Mouse (Mus musculus): Measurements from ENCODE around the gene Fam117b.

Gene Fam117b

DNA sequence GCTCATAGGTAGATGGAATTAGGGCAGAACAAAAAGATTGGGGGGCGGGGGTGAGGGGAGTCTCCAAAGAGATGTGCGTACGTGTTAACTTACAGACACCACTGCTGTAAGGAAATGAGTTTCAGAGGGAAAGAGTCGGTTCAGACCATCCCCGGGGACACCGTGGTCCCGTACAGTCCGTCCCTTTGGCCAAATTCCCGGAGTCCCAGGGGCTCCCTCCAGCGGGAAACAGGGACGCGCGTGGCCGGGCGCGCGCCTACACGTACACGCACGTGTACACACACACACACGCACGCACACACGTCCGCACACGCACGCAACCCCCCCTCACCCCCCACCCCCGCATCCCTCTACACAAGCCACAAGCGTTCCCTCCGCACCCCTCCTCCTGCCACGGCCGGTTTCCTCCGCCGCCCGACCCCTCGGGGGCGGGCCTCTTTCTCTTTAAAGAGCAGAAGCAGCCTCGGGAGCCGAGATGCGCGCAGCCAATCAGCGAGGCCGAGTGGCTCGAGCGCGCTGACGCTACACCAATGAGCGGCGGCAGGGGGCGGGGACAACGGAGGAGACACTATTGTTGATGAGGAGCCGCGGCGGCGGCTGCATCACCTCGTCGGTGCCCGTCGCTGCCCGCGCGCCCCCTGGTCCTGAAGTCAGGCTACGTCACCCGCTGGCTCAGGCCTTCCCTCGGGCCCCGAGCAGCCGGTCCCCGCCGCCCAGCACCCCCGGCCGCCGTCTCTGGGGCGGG is at the start of gene Fam117b:
Gene Fam117b (plus strand): TSS at position 594 of the 745 bp plus-strand sequence.
- peak; percentile 99 for DNase-seq

DNA sequence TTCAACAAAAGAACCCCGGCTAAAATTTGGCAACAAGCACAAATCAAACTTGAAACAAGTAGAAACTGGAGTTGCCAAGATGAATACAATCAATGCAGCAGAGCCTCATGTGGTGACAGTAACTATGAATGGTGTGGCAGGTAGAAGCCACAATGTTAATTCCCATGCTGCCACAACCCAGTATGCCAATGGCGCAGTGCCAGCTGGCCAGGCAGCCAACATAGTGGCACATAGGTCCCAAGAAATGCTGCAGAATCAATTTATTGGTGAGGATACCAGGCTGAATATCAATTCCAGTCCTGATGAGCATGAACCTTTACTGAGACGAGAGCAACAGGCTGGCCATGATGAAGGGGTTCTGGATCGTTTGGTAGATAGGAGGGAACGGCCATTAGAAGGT is 44.8 kb upstream of the Fam117b start:
- DNase-seq, result no peak

DNA sequence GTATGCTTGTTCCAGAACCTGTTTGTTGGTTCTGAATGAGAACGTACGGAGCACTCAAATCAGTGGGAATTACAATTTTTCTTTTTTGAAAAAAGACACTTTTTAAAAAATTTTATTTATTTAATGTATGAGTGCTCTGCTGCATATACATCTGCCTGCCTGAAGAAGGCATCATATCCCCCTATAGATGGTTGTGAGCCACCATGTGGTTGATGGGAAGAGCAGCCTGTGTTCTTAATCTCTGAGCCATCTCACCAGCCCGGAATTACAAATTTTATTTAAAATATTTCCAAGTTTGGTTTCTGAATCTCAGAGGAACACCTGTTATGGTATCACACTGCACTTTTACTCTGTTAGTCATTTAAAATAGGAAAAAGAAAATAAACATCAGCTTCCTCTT is 38.8 kb upstream of the Fam117b start:
- no peak for DNase-seq

DNA sequence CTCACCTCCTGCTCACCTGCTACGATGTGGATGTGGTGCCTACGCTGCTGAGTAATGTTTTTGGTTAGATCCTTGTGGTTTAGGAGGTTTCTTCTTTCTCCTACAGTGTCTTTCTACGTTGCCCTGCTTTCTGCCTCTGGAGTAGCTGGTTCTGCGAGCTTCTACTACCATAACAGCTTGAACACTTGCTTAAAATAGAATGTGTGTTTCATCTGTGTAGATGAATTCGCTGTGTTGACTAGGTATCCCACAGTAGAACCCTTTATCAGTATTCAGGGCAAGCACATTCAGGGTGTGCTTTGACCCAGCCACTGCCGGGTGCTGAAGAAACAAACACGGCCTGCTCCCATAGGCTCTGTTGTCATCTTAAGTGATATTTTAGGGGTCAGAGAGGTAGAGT is 34.7 kb upstream of the Fam117b start:
- no peak for DNase-seq

DNA sequence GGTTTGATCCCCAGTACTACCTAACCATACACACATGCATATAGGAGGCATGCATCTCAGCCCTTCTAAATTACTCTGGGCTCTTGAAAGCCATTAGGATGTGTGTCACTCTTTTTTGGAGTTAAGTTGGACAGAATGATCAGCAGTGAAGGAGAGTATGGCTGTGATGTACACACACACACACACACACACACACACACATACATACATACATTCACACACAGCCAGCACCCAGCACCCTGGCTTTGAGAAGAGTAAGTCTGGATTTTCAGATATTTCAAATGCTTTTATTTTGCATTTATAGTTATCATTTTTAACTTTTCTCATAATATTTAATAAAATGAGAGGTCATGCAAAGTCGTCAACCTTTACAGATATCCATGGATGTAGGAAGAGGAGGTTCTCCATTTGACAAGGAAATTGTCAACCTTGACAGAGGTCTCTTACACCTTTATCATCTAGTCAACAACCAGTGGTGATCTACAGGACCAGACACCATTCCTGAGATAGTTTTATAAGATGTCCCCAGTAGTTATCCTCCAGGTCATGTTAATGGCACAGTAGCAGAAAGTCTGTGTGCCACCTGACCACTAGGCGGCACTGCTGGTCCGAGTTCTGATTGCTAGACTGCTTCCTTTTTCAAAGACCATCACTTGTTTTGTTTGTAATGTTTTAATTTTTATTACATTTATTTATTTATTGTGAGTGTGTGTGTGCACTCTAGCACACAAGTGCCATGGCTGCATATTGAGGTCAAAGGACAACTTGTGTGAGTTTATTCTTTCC is 29.3 kb upstream of the Fam117b start:
- DNase-seq, result peak; percentile 77 to 90

DNA sequence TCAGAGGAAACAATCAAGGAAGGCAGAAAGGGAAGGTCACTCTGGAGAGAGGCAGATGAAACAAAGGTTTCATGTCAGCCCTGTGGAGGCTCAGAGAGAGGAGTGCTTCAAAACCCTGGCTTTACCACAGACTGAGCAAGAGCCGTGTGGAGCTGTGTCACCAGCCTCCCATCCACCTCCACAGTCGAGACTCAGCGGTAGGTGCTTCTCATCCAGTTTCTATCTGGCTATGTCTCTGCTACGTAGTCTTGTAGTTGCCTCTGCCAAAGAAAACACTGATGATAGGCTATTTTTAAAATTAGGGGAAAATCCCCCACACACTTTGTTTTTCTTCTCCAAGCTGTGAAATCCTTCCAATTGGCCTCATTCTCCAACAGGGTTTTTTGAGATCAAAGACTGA is 25.9 kb upstream of the Fam117b start:
- DNase-seq, result no peak

DNA sequence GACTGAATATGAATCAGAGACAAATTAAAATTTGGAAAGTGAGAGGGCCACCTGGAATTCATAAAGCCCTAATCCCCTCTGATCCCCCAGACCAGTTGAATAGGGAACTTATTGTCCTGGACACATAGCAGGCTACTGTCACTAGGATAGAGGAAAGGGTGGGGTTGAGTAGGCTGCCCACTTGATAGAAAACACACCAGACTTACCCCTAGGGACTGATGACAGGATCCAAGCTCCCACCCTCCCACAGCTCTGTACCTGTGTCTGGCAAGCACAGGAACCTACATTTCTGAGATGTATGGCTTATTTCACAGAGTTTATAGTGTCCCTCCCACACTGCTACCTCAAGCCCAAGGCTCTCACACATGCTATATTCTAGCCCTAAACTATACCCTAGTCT is 24.8 kb upstream of the Fam117b start:
- DNase-seq, result peak in 1 of 2 experiments; percentile 47

DNA sequence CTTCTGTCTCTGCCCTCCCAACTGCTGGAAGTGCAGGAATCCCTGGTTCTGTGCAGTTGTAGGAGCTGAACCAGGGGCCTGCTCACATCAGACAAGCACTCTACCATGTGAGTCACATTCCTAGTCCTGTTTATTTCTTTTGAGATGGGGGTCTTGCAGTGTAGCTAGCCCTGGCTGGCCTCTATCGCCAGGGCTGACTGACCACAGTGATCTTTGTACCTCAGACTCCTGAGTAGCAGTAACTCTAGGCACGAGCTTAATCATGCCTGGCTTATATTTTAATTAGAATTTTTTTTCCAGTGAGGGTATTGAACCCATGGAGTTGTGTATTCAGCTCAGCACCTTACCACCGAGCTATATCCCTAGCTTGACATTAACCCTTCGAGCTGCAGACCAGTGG is 21.6 kb upstream of the Fam117b start:
- DNase-seq, result peak in 1 of 2 experiments; percentile 1

DNA sequence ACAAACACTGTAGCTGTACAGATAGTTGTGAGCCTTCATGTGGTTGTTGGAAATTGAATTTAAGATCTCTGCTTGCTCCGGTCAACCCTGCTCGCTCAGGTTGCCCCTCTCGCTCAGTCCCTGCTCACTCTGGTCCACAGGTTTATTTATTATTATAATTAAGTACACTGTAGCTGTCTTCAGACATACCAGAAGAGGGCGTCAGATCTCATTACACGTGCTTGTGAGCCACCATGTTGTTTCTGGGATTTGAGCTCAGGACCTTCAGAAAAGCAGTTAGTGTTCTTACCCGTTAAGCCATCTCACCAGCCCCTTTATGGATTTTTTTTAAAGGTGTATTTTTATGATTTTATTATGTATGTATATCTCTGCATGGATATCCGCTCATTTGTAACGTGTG is 20.0 kb upstream of the Fam117b start:
- DNase-seq, result peak in 1 of 2 experiments; percentile 2

DNA sequence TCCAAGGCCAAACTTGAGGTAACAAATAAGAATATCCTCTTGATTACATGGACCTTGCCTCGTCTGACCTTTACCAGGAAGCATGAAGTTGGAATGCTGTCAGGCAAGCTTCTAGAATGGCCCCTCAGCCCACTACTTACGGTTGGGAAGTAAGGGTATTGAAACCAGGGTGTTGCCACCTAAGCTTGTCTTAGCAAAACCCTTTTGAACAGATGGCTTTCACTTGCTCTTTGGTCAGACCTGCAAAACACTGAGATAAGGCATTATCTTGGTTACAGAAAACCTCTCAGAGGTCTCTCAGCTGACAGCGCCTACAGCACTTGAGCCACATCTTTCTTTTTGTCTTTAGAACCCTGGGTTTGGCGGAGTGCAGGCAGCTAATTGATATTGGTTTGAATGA is 18.8 kb upstream of the Fam117b start:
- DNase-seq, result peak in 1 of 2 experiments; percentile 1

DNA sequence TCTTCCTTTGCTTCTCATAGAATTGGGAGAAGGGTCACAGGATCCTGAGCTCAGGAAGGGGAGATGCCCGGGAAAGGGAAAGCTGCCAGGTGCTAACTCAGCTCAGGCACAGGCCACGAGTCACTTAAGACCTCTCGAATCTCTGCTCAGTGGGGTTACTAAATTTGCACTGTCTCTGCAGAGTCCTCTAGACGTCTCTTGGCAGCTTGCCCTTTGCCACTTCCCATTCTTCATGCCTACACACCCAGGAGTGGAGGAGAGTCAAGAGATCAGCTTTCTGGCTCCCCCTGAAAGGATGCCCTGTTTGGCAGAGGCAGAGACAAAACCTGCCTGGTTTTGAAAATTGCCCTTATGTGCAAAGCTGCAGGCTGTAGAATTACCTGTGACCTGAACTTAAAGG is 17.4 kb upstream of the Fam117b start:
- peak; percentile 81 to 83 for DNase-seq

DNA sequence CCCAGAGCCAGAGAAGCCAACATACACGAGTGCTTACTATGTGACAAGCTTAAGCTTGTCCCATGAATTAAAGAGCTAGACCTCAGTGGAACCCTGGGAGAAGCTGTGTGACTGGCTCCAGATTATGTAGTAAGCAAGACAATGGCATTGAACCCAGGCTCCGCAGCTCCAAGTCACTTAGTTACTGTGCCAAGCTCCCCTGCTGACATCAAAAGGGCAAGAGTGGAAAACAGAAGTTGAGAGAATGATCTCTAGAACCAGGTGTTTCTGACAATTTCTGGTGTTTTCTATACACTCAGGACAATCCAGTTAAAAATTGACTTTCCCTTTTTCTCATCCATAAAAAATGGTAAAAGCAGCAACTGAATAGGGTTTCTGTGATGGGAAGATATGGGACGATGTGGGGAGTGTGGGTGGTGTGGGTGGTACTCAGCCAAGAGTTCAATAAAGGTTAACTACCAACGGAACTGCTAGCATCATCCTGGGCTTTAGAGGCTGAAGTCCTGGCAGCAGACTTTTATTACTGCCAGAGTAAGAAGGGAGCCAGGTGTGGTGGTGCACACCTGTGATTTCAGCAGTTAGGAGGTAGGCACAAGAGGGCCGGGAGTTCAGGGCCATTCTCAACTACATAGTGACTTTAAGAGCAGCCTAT is 15.5 kb upstream of the Fam117b start:
- DNase-seq, result peak in 1 of 2 experiments; percentile 14

DNA sequence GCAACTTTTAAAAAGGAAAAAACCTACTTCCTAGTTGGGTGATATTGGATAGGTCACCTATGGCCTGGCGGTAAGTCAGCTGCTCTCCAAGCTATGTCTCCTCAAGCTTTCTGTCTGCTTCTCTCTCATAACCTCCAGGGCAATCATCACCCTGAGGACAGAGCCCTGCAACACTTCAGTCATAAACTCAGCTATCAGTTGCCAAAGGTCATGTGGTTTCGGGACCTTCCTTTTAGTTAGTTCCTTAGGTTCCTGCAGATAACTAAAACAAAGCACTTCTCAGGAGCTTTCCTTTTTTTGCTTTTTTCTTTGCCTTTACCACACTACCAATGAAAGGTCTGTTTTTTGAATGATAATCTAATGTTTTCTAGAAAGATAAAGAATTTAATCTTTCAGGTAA is 13.1 kb upstream of the Fam117b start:
- DNase-seq, result no peak

DNA sequence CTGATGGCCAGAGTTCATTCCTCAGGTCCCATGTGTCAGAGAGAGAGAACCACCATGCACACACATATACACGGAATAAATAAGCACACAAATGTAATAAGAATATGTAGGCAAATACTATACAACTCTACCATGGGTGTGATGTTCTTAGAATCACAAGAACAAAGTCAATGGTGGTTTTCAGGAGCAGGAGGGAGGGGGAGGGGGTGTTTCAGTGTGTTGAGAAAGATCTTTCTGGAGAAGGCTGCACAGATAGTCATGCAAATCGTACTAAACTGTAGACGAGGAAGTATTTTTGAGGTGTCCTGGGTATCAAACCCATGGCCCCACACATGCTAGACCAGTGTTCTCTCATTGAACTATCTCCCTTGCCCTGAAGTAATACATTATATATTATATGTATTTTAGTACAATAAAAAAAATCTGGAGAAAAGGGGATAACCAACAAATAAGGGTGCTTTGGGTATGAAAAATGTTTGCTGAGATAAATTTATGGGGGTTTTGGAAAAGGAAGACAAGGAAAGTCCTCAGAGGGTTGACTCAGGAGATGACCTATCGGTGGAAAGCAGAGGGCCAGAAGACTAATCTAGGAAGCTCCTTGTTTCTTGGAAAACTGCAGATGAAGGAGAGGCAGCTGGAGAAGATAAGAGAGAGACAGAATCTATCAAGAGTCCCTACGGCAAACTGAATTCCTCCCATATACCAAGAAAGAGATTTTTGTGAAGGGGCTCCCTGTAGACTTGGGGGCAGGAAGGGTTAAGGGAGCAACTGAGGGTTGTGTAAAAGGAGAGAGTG is 11.5 kb upstream of the Fam117b start:
- no peak for DNase-seq

DNA sequence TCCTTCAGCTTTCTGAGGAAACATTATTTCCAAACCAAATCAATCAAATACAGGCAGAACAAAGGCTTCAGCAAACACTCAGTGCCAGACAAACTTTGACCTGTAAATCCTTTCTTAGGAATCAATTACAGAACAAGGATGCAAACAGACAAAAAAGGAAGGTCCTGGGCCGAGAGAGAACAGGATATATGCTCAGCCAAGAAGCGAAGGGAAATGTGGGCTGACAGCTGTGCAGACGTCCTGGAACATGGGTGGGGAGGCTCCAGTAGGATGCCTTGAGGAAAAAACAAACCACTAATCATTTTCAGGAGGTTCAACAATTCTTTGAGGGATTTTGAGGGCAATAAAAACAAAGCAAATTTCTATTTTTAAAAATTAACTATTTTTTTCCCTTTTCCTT is 10.2 kb upstream of the Fam117b start:
- peak; percentile 50 to 84 for DNase-seq

DNA sequence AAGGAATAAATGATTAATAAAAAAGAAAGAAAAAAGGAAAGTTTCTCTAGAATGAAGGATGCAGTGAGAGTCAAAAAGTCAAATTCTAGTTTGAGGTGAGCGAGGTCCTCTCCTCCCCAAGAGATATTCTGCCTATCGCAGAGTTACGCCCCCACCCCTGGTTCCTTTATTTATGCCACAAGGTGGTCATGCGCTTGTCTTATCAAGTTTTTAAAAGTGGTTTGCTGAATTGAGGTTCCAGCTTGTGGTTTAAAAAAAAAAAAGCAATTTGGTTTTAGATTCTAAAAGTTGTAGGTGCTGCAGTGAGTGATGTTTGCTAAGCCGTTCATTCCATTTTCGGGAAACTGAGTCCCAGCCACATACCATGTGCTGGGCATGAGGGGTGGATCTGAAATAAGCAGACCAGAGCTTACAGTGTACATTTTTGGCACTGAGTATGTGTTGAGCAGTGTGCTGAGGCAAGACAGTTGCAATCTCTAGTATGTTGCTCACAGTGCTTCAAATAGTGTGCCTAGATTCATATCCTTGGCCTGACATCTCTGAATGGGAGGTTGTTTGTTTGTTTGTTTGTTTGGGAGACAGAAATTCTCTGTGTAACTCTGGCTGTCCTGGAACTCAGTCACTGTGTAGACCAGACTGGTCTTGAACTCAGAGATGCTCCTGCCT is 8.0 kb upstream of the Fam117b start:
- DNase-seq, result no peak

DNA sequence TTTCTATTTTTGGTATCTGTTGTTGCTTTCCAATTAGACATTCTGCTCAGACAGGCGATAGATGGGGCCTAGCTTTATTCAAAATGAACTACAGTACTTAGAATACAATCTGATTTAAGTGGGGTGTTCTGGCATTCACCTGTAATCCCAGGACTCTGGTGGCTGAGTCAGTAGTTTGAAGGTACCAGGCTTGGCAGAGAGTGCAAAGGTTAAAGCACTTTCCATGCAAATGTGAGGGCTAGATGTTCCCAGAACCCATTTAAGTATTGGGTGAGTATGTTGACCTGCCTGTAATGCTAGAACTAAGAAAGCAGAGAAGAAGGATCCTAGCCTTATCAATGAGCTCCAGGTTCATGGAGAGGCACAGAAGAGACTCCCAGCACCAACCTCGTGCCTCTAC is 6.9 kb upstream of the Fam117b start:
- DNase-seq, result no peak

DNA sequence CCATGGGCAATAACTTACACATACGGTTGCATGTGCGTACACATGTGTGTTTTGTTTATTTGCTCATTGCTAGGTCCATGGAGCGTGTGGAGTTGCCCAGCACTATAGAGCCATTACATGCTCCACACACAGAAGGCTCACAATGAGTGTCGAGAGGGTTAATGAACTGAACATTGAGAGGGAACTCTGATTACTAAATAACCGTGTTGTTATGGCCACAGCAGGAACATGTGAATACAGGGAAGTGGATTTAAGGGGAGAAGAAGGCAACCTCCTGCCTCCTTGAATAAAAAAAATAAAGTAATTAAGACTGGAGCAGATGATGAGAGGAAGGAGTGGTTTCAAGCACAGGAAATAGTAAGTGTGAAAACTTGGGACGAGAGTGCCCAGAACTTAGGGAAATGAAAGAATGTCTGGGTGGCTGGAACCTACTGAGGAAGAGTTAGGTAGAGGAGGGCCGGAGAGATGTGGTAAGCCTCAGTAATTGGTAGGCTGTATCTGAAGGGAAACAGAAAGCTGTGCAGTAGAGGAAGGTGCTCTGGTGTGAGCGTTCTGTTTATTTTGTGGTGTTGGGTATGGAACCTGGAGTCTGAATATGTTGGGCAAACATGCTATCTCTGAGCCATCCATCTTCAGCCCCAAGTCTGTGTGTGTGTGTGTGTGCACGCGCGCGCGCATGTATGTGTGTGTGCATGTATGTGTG is 5.8 kb upstream of the Fam117b start:
- no peak for DNase-seq

DNA sequence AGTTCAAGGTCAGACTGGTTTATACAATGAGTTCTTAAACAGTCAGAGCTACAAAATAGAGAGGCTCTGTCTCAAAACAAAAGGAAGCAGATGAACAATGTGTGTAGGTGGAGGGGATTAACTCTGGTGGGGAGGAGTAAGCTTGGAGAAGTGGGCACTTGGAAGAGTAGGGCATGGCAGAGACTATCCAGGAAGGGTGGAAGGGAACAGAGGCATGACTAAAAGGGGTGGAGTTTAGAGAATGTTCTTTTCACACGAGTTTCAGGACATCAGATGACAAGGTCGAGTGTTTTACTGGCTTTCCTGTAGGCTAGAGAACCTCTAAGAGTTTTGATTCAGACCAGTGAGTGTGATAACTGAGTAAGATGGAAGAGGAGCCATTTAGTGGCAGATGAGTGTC is 5.1 kb upstream of the Fam117b start:
- DNase-seq, result peak in 1 of 2 experiments; percentile 51

DNA sequence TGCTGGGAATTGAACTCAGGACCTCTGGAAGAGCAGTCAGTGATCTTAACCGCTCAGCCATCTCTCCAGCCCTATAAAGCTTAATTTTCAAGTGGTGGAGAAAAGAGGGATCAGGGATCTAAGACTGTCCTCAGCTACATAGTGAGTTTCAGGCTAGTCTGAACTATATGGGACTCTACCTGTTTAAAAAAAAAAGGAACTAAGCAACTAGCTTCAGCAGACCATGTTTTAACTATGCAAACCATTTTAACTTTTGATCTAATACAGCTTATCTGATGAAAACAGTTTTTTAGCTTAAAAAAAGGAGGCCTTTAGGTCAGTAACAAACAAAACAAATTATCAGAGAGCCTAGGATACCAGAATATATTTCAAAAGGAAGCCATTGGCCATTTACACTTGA is 1.9 kb upstream of the Fam117b start:
- no peak for DNase-seq

DNA sequence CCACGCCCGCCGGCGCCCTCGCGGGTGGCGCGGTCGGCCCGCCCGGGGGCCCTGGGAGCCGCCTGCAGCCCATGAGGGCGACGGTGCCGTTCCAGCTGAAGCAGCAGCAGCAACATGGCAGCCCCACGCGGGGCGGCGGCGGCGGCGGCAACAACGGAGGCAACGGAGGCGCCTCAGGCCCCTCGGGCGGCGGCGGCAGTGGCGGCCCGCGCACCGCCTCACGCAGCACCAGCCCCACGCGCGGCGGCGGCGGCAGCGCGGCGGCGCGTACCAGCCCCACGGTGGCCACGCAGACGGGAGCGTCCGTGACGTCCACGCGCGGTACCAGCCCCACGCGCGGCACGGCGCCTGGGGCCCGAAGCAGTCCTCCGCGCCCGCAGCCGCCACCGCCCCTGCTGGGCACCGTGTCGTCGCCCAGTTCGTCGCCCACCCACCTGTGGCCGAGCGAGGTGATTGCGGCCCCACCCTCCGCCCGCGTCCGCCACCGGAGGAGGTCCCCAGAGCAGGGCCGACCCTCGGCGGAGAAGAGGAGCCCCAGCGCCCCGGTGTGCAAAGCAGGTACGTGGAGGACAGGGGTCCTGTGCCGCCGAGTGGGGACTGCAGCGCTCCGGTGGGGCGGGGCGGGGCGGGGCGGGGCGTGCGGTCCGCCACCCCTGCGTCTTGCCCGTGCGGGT is 526 bp downstream of the Fam117b start:
- DNase-seq, result peak in 1 of 2 experiments; percentile 27

All from kidney, postnatal 25 days (tissue).